ENCODE assay signal across 33 mouse cellular contexts in the genomic region with DNA sequence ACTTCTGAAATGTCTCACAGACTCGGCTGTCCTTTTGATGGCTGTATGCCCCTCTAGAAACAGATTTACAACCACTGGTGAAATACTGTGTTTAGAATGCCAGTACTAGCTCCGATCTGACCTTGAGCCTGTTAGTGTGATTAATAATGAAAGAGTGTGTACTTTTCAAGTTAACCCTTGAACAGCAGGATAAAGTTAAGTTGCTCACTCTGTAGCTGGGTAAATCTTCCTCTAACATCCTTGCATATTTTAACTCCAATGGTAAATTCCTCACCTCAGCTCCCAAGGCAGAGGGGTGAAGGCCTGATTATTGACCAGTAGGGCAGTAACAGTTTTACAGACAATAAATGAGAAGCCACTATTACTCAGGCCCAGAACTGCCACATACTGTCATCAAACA. TPM values are rescaled to one million over a fixed set of nuclear protein-coding genes. Genes with fewer than 3 reads are reported as not detected.
DNase-seq lines count a peak whose midpoint lies in the region; ATAC-seq and TF ChIP-seq lines count a peak whose summit lies in the region.
"Had no signal": no experiment of that assay in that cellular context is flagged by ENCODE, and none has a peak within 500 bp of the region (broad histone marks: within the 10 kb centered on the region; RNA-seq: fewer than 3 reads in every experiment).

No protein-coding gene starts in this region.

- H3K9me3 ChIP-seq in heart, embryonic 12.5 days (replicated peaks) = no peaks in the 10 kb centered on the region
- H3K9me3 ChIP-seq in liver, embryonic 14.5 days (ENCODE audit: control insufficient read depth, low read length) = no peaks in the 10 kb centered on the region
- H3K9me3 ChIP-seq: hindbrain, embryonic 10.5 days; hindbrain, embryonic 15.5 days; limb, embryonic 10.5 days; limb, embryonic 15.5 days; midbrain, embryonic 12.5 days; neural tube, embryonic 12.5 days had no signal

- H3K27ac ChIP-seq in heart, embryonic 12.5 days (ENCODE audit: poor library complexity, severe bottlenecking) = no peak overlapping the region
- peak overlapping the region; percentile 34; the same call in 1 of the 2 replicates for H3K27ac ChIP-seq in liver, adult 2 months (replicated peaks; ENCODE audit: insufficient read depth, low read depth, low read length)
- H3K27ac ChIP-seq in liver, embryonic 14.5 days = no peak overlapping the region
- H3K27ac ChIP-seq: hindbrain, embryonic 10.5 days; hindbrain, embryonic 15.5 days; limb, embryonic 10.5 days; limb, embryonic 15.5 days; midbrain, embryonic 12.5 days; neural tube, embryonic 12.5 days had no signal

- no peaks in the 10 kb centered on the region for H3K36me3 ChIP-seq in heart, embryonic 12.5 days
- H3K36me3 ChIP-seq in liver, adult 2 months (ENCODE audit: control insufficient read depth, insufficient read depth, low read length) = peaks cover 3% of the 10 kb centered on the region; the same call in 1 of the 2 replicates
- H3K36me3 ChIP-seq in liver, embryonic 14.5 days (replicated peaks; ENCODE audit: control insufficient read depth, insufficient read depth, low read depth) = no peaks in the 10 kb centered on the region
- H3K36me3 ChIP-seq: hindbrain, embryonic 10.5 days; hindbrain, embryonic 15.5 days; limb, embryonic 10.5 days; limb, embryonic 15.5 days; midbrain, embryonic 12.5 days; neural tube, embryonic 12.5 days had no signal

- no peak overlapping the region for H3K9ac ChIP-seq in heart, embryonic 12.5 days
- peak overlapping the region; percentile 25; the same call in 1 of the 2 replicates for H3K9ac ChIP-seq in liver, adult 2 months (ENCODE audit: low read depth, low read length)
- H3K9ac ChIP-seq in liver, embryonic 14.5 days (replicated peaks) = no peak overlapping the region
- H3K9ac ChIP-seq: hindbrain, embryonic 15.5 days; limb, embryonic 15.5 days; midbrain, embryonic 12.5 days; neural tube, embryonic 12.5 days had no signal

- no peak for TF ChIP-seq CTCF in liver, adult 2 months (IDR thresholded peaks at IDR 0.05; ENCODE audit: low read depth, low read length)
- no peak for TF ChIP-seq CTCF in liver, embryonic 14.5 days (IDR thresholded peaks at IDR 0.05; ENCODE audit: low read depth)

- no peak for ATAC-seq in heart, embryonic 12.5 days (ENCODE audit: insufficient number of reproducible peaks, low FRiP score)
- ATAC-seq in liver, embryonic 14.5 days (ENCODE audit: insufficient read depth) = no peak
- ATAC-seq in megakaryocyte-erythroid progenitor cell, adult 5-6 weeks (replicated peaks; ENCODE audit: low FRiP score, low TSS enrichment, poor library complexity, severe bottlenecking) = no peak
- ATAC-seq: CD4-positive, CD25-positive, alpha-beta regulatory T cell, adult 4 months; forebrain, embryonic 14.5 days; inflammation-experienced regulatory T-cells, adult 6 months had no signal

- peak; percentile 25 for DNase-seq in heart, adult 11 months
- DNase-seq in liver, adult 2 months (ENCODE audit: extremely low read depth, low read depth, low spot score) = peak; percentile 90
- DNase-seq in liver = no peak
- no peak for DNase-seq in liver, embryonic 14.5 days (ENCODE audit: low read depth in 3 of 3, low spot score in 3 of 3)
- no peak for DNase-seq in frontal cortex, postnatal 36 days (ENCODE audit: low spot score in 2 of 2)
- DNase-seq: cerebellum, adult 11 months; cerebellum, adult 9-10 months; cerebellum, postnatal 36 days; heart, postnatal 14 days; layer of hippocampus, postnatal 36 days; thymus, postnatal 4 days had no signal

- no peak for TF ChIP-seq POLR2A in liver, adult 2 months (IDR thresholded peaks at IDR 0.05; ENCODE audit: extremely low read depth, insufficient read depth, low read length)

- 47% methylated on average over 2 of the region's 2 CpGs for whole genome bisulfite sequencing in heart, embryonic 12.5 days
- 22% methylated on average over 2 of the region's 2 CpGs for WGBS in liver, adult 2 months
- WGBS in liver, embryonic 14.5 days (ENCODE audit: insufficient replicate concordance) = 49% methylated on average over 2 of the region's 2 CpGs

- peaks cover 49% of the 10 kb centered on the region for H3K4me1 ChIP-seq in heart, embryonic 12.5 days (replicated peaks)
- peaks cover 56% of the 10 kb centered on the region for H3K4me1 ChIP-seq in liver, adult 2 months (ENCODE audit: control insufficient read depth, insufficient read depth, low read length)
- peaks cover 0 to 9% of the 10 kb centered on the region in 2 experiments; a peak in 2 of 4 replicates for H3K4me1 ChIP-seq in liver, embryonic 14.5 days (replicated peaks; ENCODE audit: control insufficient read depth in 2 of 2, insufficient read depth in 2 of 2, low read length in 1 of 2)

- H3K79me2 ChIP-seq in liver, adult 2 months (ENCODE audit: control insufficient read depth, insufficient read depth, low read length) = peaks cover 43% of the 10 kb centered on the region

- no peak for TF ChIP-seq EP300 in liver, embryonic 14.5 days (IDR thresholded peaks at IDR 0.05; ENCODE audit: low read depth)

- no peaks in the 10 kb centered on the region for H3K27me3 ChIP-seq in heart, embryonic 12.5 days (replicated peaks)
- no peaks in the 10 kb centered on the region for H3K27me3 ChIP-seq in liver, adult 2 months (ENCODE audit: control insufficient read depth, insufficient read depth, low read length)
- no peaks in the 10 kb centered on the region for H3K27me3 ChIP-seq in liver, embryonic 14.5 days (ENCODE audit: control insufficient read depth, insufficient read depth, low read length)
- H3K27me3 ChIP-seq: hindbrain, embryonic 15.5 days; limb, embryonic 15.5 days; midbrain, embryonic 12.5 days; neural tube, embryonic 12.5 days had no signal

- no peak overlapping the region for H3K4me3 ChIP-seq in heart, embryonic 12.5 days
- no peak overlapping the region; the same call in 1 of the 2 replicates for H3K4me3 ChIP-seq in liver, adult 2 months (ENCODE audit: insufficient read depth, low read depth, low read length)
- H3K4me3 ChIP-seq in liver, embryonic 14.5 days (ENCODE audit: insufficient read depth in 1 of 2, low read depth in 2 of 2, low read length in 2 of 2) = no peak overlapping the region
- H3K4me3 ChIP-seq: hindbrain, embryonic 10.5 days; hindbrain, embryonic 15.5 days; limb, embryonic 10.5 days; limb, embryonic 15.5 days; midbrain, embryonic 12.5 days; myocyte; neural tube, embryonic 12.5 days had no signal

- no peak overlapping the region for H3K4me2 ChIP-seq in heart, embryonic 12.5 days
- H3K4me2 ChIP-seq in liver, embryonic 14.5 days (ENCODE audit: low read depth) = peak overlapping the region; percentile 0; the same call in 1 of the 2 replicates
- H3K4me2 ChIP-seq: hindbrain, embryonic 15.5 days; limb, embryonic 15.5 days; midbrain, embryonic 12.5 days; neural tube, embryonic 12.5 days had no signal

RNA-seq across cellular contexts. Expression of gene Siah2, which starts 10.4 kb away (rescaled TPM):
- polyA plus RNA-seq in heart, embryonic 12.5 days (2016; fragmentation: Nextera tagmentation; extraction: Ambion mirVana) = 6.7 and 8.2 TPM in 2 replicates
- total RNA-seq in liver, adult 2 months (2014; rRNA removed) = 9.6 and 14.6 TPM in 2 replicates
- polyA plus RNA-seq in liver, adult 2 months (2012; rRNA removed) = 29.4 and 30.2 TPM in 2 replicates
- polyA plus RNA-seq in liver, embryonic 14.5 days (2012; rRNA removed) = 4.4 and 4.7 TPM in 2 replicates
- 2.8 and 3.5 TPM in 2 replicates for polyA plus RNA-seq in liver, embryonic 14.5 days (2014; fragmentation: Nextera tagmentation; extraction: Ambion mirVana)
- 6.0 and 14.6 TPM in 2 replicates for total RNA-seq in megakaryocyte-erythroid progenitor cell, adult 5-6 weeks (2014; fragmentation: Nextera tagmentation)
- total RNA-seq in megakaryocyte-erythroid progenitor cell, adult 5-6 weeks (2017) = 11.6 and 14.9 TPM in 2 replicates

RNA-seq across cellular contexts. Expression of gene Erich6, which starts 44.8 kb away (rescaled TPM):
- polyA plus RNA-seq in heart, embryonic 12.5 days (2016; fragmentation: Nextera tagmentation; extraction: Ambion mirVana) = 0.19 TPM in 1 of 2 replicates, not detected in the other
- total RNA-seq in liver, adult 2 months (2014; rRNA removed) = not detected in 2 replicates
- not detected in 2 replicates for polyA plus RNA-seq in liver, adult 2 months (2012; rRNA removed)
- 0.01 TPM in 1 of 2 replicates, not detected in the other for polyA plus RNA-seq in liver, embryonic 14.5 days (2012; rRNA removed)
- polyA plus RNA-seq in liver, embryonic 14.5 days (2014; fragmentation: Nextera tagmentation; extraction: Ambion mirVana) = not detected in 2 replicates
- not detected in 2 replicates for total RNA-seq in megakaryocyte-erythroid progenitor cell, adult 5-6 weeks (2014; fragmentation: Nextera tagmentation)
- total RNA-seq in megakaryocyte-erythroid progenitor cell, adult 5-6 weeks (2017) = not detected in 2 replicates
- total RNA-seq: gastrocnemius, adult 18-20 months; heart, adult 8-10 months; megakaryocyte, adult 5-6 weeks had no signal
- polyA plus RNA-seq: CD4-positive, CD25-positive, alpha-beta regulatory T cell, adult 4 months; embryonic facial prominence, embryonic 11.5 days; hindbrain, embryonic 10.5 days; inflammation-experienced regulatory T-cells, adult 6 months; kidney, embryonic 16.5 days; large intestine, adult 2 months; limb, embryonic 10.5 days; lung, embryonic 16.5 days; small intestine, adult 2 months; stomach, embryonic 14.5 days; thymus, postnatal 0 days had no signal

Comparison
In these comparisons a context has a peak if more than half of its experiments do, and no peak if none do; other contexts are left out.
1. DNase-seq: peak in heart, adult 11 months (single experiment) and liver, adult 2 months (single experiment); none in liver (single experiment), liver, embryonic 14.5 days (0 of 3) and frontal cortex, postnatal 36 days (0 of 2).